Comparison of ENCODE assay signal across 9 mouse cellular contexts in the genomic region with DNA sequence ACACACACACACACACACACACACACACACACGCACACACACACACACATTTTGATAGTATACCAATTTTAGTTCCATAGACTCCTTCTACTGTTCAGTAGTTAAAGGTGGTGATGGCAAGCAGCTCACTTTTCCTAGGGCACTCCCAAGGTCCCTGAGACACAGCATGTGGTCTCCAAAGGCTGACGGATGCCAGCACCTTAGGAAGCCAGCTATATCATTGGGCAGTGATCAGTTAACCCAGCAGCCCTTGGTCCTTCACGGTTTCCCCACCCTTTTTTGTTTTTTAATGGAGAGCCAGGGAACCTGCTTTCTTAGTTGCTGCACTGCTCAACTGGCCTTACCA. TPM values are rescaled to one million over a fixed set of nuclear protein-coding genes. Genes with fewer than 3 reads are reported as not detected.
A peak's percentile ranks its signal among the peaks of the same experiment; 100 is the strongest.
DNase-seq lines count a peak whose midpoint lies in the region; ATAC-seq lines count a peak whose summit lies in the region.
"Had no signal": no experiment of that assay in that cellular context is flagged by ENCODE, and none has a peak within 500 bp of the region (broad histone marks: within the 10 kb centered on the region; RNA-seq: fewer than 3 reads in every experiment).

No protein-coding gene starts in this region.

- H3K27me3 ChIP-seq in heart, embryonic 10.5 days (ENCODE audit: insufficient read depth, poor library complexity, severe bottlenecking), result no peaks in the 10 kb centered on the region
- H3K27me3 ChIP-seq in lung, embryonic 15.5 days, result no peaks in the 10 kb centered on the region
- H3K27me3 ChIP-seq in hindbrain, embryonic 12.5 days, result no peaks in the 10 kb centered on the region
- H3K27me3 ChIP-seq in stomach, embryonic 14.5 days (ENCODE audit: control insufficient read depth, insufficient read depth, low read length), result no peaks in the 10 kb centered on the region

- peak overlapping the region; percentile 38 for H3K4me2 ChIP-seq in lung, embryonic 15.5 days
- no peak overlapping the region for H3K4me2 ChIP-seq in hindbrain, embryonic 12.5 days (replicated peaks)
- peak overlapping the region; percentile 31; the same call in 1 of the 2 replicates for H3K4me2 ChIP-seq in stomach, embryonic 14.5 days (replicated peaks; ENCODE audit: low read depth, low read length)

- peak; percentile 74 for DNase-seq in heart, embryonic 10.5 days (ENCODE audit: low spot score)
- no peak for DNase-seq in heart, adult 8-10 months (ENCODE audit: low spot score)
- DNase-seq in lung, postnatal 4 days, result no peak
- DNase-seq in retina, embryonic 14.5 days (ENCODE audit: low spot score), result no peak
- DNase-seq in thymus, postnatal 4 days, result no peak

- H3K27ac ChIP-seq in heart, embryonic 10.5 days, result 0 out of 2 replicates have a peak overlapping the region, but pooled peaks have one; percentile 22
- peak overlapping the region; percentile 84 for H3K27ac ChIP-seq in lung, embryonic 15.5 days
- H3K27ac ChIP-seq in hindbrain, embryonic 12.5 days, result no peak overlapping the region
- H3K27ac ChIP-seq in stomach, embryonic 14.5 days (ENCODE audit: low read length), result peak overlapping the region; percentile 69; the same call in 1 of the 2 replicates

- WGBS in heart, embryonic 10.5 days, result 34% methylated on average over 3 of the region's 3 CpGs
- 44% methylated on average over 3 of the region's 3 CpGs for WGBS in lung, embryonic 15.5 days
- 42% methylated on average over 3 of the region's 3 CpGs for WGBS in hindbrain, embryonic 12.5 days
- 39% methylated on average over 3 of the region's 3 CpGs for WGBS in stomach, embryonic 14.5 days

- 0 out of 2 replicates have a peak overlapping the region, but pooled peaks have one; percentile 15 for H3K4me3 ChIP-seq in heart, embryonic 10.5 days
- no peak overlapping the region; the same call in 1 of the 2 replicates for H3K4me3 ChIP-seq in lung, embryonic 15.5 days
- H3K4me3 ChIP-seq in hindbrain, embryonic 12.5 days, result no peak overlapping the region
- no peak overlapping the region for H3K4me3 ChIP-seq in stomach, embryonic 14.5 days (ENCODE audit: low read depth, low read length)

- H3K9ac ChIP-seq in lung, embryonic 15.5 days, result no peak overlapping the region
- no peak overlapping the region for H3K9ac ChIP-seq in hindbrain, embryonic 12.5 days
- no peak overlapping the region for H3K9ac ChIP-seq in stomach, embryonic 14.5 days (replicated peaks; ENCODE audit: low read depth, low read length)

- H3K9me3 ChIP-seq in heart, embryonic 10.5 days, result no peaks in the 10 kb centered on the region
- no peaks in the 10 kb centered on the region for H3K9me3 ChIP-seq in lung, embryonic 15.5 days
- no peaks in the 10 kb centered on the region for H3K9me3 ChIP-seq in hindbrain, embryonic 12.5 days (replicated peaks)
- no peaks in the 10 kb centered on the region for H3K9me3 ChIP-seq in stomach, embryonic 14.5 days (ENCODE audit: control insufficient read depth, low read depth, low read length)

- peaks cover 10% of the 10 kb centered on the region for H3K4me1 ChIP-seq in heart, embryonic 10.5 days
- no peaks in the 10 kb centered on the region for H3K4me1 ChIP-seq in lung, embryonic 15.5 days
- no peaks in the 10 kb centered on the region for H3K4me1 ChIP-seq in hindbrain, embryonic 12.5 days
- no peaks in the 10 kb centered on the region for H3K4me1 ChIP-seq in stomach, embryonic 14.5 days (ENCODE audit: control insufficient read depth, insufficient read depth, low read length)

- ATAC-seq in lung, embryonic 15.5 days (ENCODE audit: borderline replicate concordance, extremely low read depth, low FRiP score, low TSS enrichment), result no peak; the same call in none of the 2 replicates
- ATAC-seq in hindbrain, embryonic 12.5 days (ENCODE audit: low FRiP score), result peak; percentile 22; the same call in 1 of the 2 replicates
- ATAC-seq in stomach, embryonic 14.5 days (ENCODE audit: insufficient number of reproducible peaks, insufficient read depth, low FRiP score, low read depth), result no peak

- no peaks in the 10 kb centered on the region for H3K36me3 ChIP-seq in heart, embryonic 10.5 days
- H3K36me3 ChIP-seq in lung, embryonic 15.5 days, result no peaks in the 10 kb centered on the region
- no peaks in the 10 kb centered on the region for H3K36me3 ChIP-seq in hindbrain, embryonic 12.5 days
- H3K36me3 ChIP-seq in stomach, embryonic 14.5 days (ENCODE audit: control insufficient read depth, insufficient read depth, low read length), result no peaks in the 10 kb centered on the region

RNA-seq across cellular contexts. Expression of a gene that starts 0.6 kb away (rescaled TPM):
- polyA plus RNA-seq in heart, embryonic 10.5 days (2016; fragmentation: Nextera tagmentation; extraction: Ambion mirVana), result 0.33 and 1.7 TPM in 2 replicates
- 10 to 100 TPM; 10.0 to 12.5 (median 11.9) TPM for total RNA-seq in heart, adult 8-10 months (2022)
- 5.8 and 6.1 TPM in 2 replicates for polyA plus RNA-seq in lung, embryonic 15.5 days (2015; fragmentation: Nextera tagmentation; extraction: Ambion mirVana)
- polyA plus RNA-seq in hindbrain, embryonic 12.5 days (2016; fragmentation: Nextera tagmentation; extraction: Ambion mirVana), result 2.5 and 2.9 TPM in 2 replicates
- polyA plus RNA-seq in stomach, embryonic 14.5 days (2014; fragmentation: Nextera tagmentation; extraction: Ambion mirVana), result 7.0 and 7.3 TPM in 2 replicates
- total RNA-seq: granulocyte monocyte progenitor cell, adult 5-6 weeks had no signal

RNA-seq across cellular contexts. Expression of a gene that starts 21.1 kb away (rescaled TPM):
- polyA plus RNA-seq in heart, embryonic 10.5 days (2016; fragmentation: Nextera tagmentation; extraction: Ambion mirVana), result 2.0 and 2.5 TPM in 2 replicates
- 1 to 10 TPM in 2 of 4 experiments, under 1 TPM in 2; 0.25 to 1.4 (median 0.84) TPM for total RNA-seq in heart, adult 8-10 months (2022)
- polyA plus RNA-seq in lung, embryonic 15.5 days (2015; fragmentation: Nextera tagmentation; extraction: Ambion mirVana), result 1.0 and 1.1 TPM in 2 replicates
- 1.3 and 1.5 TPM in 2 replicates for polyA plus RNA-seq in hindbrain, embryonic 12.5 days (2016; fragmentation: Nextera tagmentation; extraction: Ambion mirVana)
- polyA plus RNA-seq in stomach, embryonic 14.5 days (2014; fragmentation: Nextera tagmentation; extraction: Ambion mirVana), result 0.52 and 0.62 TPM in 2 replicates
- total RNA-seq: granulocyte monocyte progenitor cell, adult 5-6 weeks had no signal
